Mouse (Mus musculus): ENCODE results near the gene Gm20671.

DNA sequence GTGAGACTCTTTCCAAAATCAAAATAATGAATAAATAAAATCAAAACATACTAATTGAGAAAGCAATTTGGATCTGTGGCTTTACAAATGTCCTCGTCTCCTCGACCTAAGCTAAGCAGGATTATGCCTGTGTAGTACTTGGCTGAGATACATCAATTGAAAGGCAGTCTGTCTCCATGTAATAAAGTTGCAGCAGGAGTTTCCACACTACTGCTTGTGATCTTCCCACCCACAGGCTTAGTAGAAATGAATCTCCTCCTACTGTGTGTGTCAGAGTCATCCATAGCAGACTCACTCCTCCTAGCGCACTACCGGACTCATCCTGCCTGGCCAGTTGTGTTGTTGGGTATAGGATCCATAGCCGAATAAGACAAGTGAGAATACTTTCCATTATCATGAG lies 45.4 kb upstream of the Gm20671 start:
- TF ChIP-seq CEBPB (IDR thresholded peaks at IDR 0.05; ENCODE audit: low read depth) (no peak), CTCF (IDR thresholded peaks at IDR 0.05; ENCODE audit: control insufficient read depth, insufficient read depth, insufficient read length) (no peak), USF1 (IDR thresholded peaks at IDR 0.05; ENCODE audit: low read depth) (no peak)
